Mouse (Mus musculus) erythroid progenitor cell, adult 5-6 weeks (primary cell): ENCODE measurements around the gene Gfpt1. TPM values are rescaled to one million over a fixed set of nuclear protein-coding genes. Genes with fewer than 3 reads are reported as not detected.
A peak's percentile ranks its signal among the peaks of the same experiment; 100 is the strongest.
"Not testable (repeated sequence)": the region's sequence is repeated elsewhere in the genome, so short reads cannot be mapped to it uniquely, and the experiment has no call there.

ENCODE experiments used
- ATAC-seq: replicated peaks from 2 replicates; pipeline ENCODE4 v1.8.0; 2016; ENCODE audit warnings: moderate number of reproducible peaks, mild to moderate bottlenecking, moderate TSS enrichment, inconsistent platforms; ENCODE audit not compliant: poor library complexity, low FRiP score, severe bottlenecking
- total RNA-seq, 2 experiments: library from RNA; stranded (forward) in 1 of 2; stranded (reverse) in 1 of 2; fragments of 150-400 nt in 1 of 2; fragments of 186-747, 209-891 nt in 1 of 2; gene quantifications; 2 replicates each; pipeline versions ENCODE4 v1.2.3 to v1.2.4; 2015 to 2017; ENCODE audit warnings: low replicate concordance in 2 of 2

The Gfpt1 gene
- total RNA-seq (2015; ENCODE audit: low replicate concordance) (8.3 and 11.7 TPM in 2 replicates), total RNA-seq (2017; ENCODE audit: low replicate concordance) (4.8 and 6.3 TPM in 2 replicates)

- ATAC-seq: peak; percentile 89
Measured at GRCm38 (mm10) chr6:87042337-87043130, at the start of gene Gfpt1. Gfpt1 (plus strand) TSS chr6:87042846.

- ATAC-seq: no peak
Measured at GRCm38 (mm10) chr6:86994254-86994653, 48.4 kb upstream of the Gfpt1 start.

- ATAC-seq: no peak
Measured at GRCm38 (mm10) chr6:86996629-86997307, 45.9 kb upstream of the Gfpt1 start.

- ATAC-seq: no peak
Measured at GRCm38 (mm10) chr6:86997360-86997759, 45.3 kb upstream of the Gfpt1 start.

- no peak for ATAC-seq
Measured at GRCm38 (mm10) chr6:87001995-87002394, 40.7 kb upstream of the Gfpt1 start.

GRCm38 (mm10) chr6:87002521-87003055, 40.1 kb upstream of the Gfpt1 start:
- ATAC-seq: peak; percentile 85

GRCm38 (mm10) chr6:87004099-87004498, 38.5 kb upstream of the Gfpt1 start:
- no peak for ATAC-seq

GRCm38 (mm10) chr6:87005577-87005976, 37.1 kb upstream of the Gfpt1 start:
- no peak for ATAC-seq

- no peak for ATAC-seq
Measured at GRCm38 (mm10) chr6:87008887-87009286, 33.8 kb upstream of the Gfpt1 start, which contains the start of gene Nfu1. Nfu1 (plus strand) TSS chr6:87009236.

- ATAC-seq: peak; percentile 100
Measured at GRCm38 (mm10) chr6:87009692-87010328, 32.8 kb upstream of the Gfpt1 start.

- 0 out of 2 replicates have a peak, but pooled peaks have one; percentile 52 for ATAC-seq
Measured at GRCm38 (mm10) chr6:87016916-87017315, 25.7 kb upstream of the Gfpt1 start.

- ATAC-seq: no peak
Measured at GRCm38 (mm10) chr6:87018874-87019273, 23.8 kb upstream of the Gfpt1 start.

GRCm38 (mm10) chr6:87021791-87022190, 20.9 kb upstream of the Gfpt1 start:
- ATAC-seq: no peak

GRCm38 (mm10) chr6:87026980-87027379, 15.7 kb upstream of the Gfpt1 start:
- no peak for ATAC-seq

- ATAC-seq: no peak
Measured at GRCm38 (mm10) chr6:87028881-87029280, 13.8 kb upstream of the Gfpt1 start.

GRCm38 (mm10) chr6:87031310-87031709, 11.3 kb upstream of the Gfpt1 start:
- not testable (repeated sequence) for ATAC-seq

GRCm38 (mm10) chr6:87032401-87032800, 10.2 kb upstream of the Gfpt1 start:
- ATAC-seq: no peak

GRCm38 (mm10) chr6:87034395-87034794, 8.3 kb upstream of the Gfpt1 start:
- ATAC-seq: no peak

GRCm38 (mm10) chr6:87037826-87038620, 4.6 kb upstream of the Gfpt1 start:
- ATAC-seq: no peak
